Mouse (Mus musculus): Measurements from ENCODE around the gene Gm20517.

GRCm38 (mm10) chr17:47657901-47658300 lies 46.5 kb downstream of the Gm20517 start:
- TF ChIP-seq CEBPB (IDR thresholded peaks at IDR 0.05; ENCODE audit: low read depth) (no peak), CTCF (IDR thresholded peaks at IDR 0.05; ENCODE audit: control insufficient read depth, insufficient read depth, insufficient read length) (no peak), USF1 (IDR thresholded peaks at IDR 0.05; ENCODE audit: low read depth) (no peak), MYOG (IDR thresholded peaks at IDR 0.05; ENCODE audit: control insufficient read depth, extremely low read depth, insufficient read length) (no peak)

Measured in C2C12 (cell line).